Mouse (Mus musculus) liver (tissue): Measurements from ENCODE around the gene Daglb.
"Not testable (repeated sequence)": the region's sequence is repeated elsewhere in the genome, so short reads cannot be mapped to it uniquely, and the experiment has no call there.

Experiments
- DNase-seq: peaks from one replicate; pipeline ENCODE4 v3.0.0-alpha.2; 2020; ENCODE audit warnings: mixed read lengths

Daglb gene

GRCm38 (mm10) chr5:143487998-143488397 lies 23.6 kb downstream of the Daglb start:
- no peak for DNase-seq

DNA sequence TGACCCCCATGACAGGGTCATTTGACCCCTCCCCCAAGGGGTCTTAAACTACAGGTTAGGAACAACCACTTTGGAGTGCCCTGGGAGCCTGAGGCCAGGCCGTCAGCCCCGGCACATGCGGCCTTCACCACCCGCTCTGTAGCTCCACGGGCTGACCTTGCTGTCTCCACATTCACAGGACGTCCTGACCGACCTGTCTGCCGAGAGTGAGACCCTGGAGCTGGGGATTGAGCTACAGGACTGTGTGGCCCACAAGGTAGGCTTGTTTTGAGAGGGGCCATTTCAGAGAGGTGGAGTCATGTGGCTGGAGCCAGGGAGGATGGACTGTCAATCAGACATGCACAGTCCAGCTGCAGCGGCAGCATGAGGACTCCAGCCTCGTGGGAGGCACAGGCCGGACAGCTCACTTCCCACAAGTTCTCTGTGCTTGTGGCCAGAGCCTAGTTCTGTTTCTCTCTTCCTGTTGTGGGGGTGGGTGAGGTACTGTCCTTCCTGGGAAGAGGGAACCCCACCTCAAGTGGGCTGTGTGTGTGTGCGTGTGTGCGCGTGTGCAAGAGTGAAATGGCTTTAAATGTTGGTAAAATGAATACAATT lies 25.5 kb downstream of the Daglb start:
- no peak for DNase-seq

GRCm38 (mm10) chr5:143491736-143492135 lies 27.4 kb downstream of the Daglb start:
- DNase-seq: no peak

DNA sequence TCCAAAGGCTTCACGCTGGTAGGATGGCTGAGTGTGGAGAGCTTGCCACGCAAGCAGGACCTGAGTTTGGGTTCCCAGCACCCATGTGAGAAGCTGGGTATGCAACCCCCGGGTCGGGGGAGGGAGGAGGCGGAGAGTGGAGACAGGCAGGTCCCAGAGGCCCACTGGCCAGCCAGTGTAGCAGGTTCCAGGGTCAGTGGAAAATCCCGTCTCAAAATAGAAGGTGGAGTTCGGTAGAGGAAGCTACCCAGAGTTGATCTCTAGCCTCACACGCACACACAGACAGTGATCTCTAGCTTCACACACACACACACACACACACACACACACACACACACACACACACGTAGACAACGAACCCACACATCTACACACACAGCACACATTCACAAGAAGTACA lies 28.8 kb downstream of the Daglb start:
- DNase-seq: no peak

DNA sequence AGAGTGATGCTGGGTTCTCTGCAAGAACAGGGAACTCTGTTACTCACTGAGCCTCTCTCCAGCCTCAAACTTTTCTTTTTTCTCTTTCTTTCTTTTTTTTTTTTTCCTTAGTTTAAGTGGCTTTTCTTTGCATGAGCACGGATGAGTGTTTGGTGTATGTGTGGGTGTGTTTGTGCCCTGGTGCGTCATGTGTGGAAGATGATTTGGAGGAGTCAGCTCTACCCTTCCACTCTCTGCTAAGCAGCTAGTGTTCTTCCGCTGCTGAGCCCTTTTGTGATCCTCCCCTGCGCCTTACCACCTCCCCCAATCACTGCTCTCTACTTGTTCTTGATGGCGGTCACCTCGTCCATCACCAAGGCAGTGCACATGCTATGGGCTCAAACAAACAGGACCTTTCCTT lies 31.3 kb downstream of the Daglb start:
- no peak for DNase-seq

GRCm38 (mm10) chr5:143497451-143497850 lies 33.1 kb downstream of the Daglb start:
- DNase-seq: no peak

- DNase-seq: no peak
These were observed 34.8 kb downstream of the Daglb start for GRCm38 (mm10) chr5:143499197-143499596.

GRCm38 (mm10) chr5:143499686-143500085 lies 35.3 kb downstream of the Daglb start:
- DNase-seq: no peak

GRCm38 (mm10) chr5:143500711-143501110 lies 36.3 kb downstream of the Daglb start:
- not testable (repeated sequence) for DNase-seq

DNA sequence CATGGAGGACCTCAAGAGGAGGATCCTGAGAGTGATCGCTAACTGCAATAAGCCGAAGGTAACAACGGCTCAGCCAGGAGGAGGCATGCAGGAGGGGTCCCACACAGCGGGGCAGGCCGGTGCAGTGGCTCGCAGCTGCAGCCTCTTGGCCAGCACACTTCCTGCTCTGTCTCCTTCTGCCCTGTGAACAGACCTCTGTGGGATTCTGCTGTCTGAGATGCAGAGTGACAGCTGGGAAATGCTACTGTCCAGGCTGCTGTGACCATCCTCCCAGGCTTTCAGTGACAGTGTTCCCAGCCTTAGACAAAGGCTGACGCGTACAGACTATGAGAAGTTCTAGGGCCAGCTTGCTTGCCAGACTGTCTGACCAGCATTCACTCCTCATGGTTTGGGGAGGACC lies 36.8 kb downstream of the Daglb start:
- no peak for DNase-seq

DNA sequence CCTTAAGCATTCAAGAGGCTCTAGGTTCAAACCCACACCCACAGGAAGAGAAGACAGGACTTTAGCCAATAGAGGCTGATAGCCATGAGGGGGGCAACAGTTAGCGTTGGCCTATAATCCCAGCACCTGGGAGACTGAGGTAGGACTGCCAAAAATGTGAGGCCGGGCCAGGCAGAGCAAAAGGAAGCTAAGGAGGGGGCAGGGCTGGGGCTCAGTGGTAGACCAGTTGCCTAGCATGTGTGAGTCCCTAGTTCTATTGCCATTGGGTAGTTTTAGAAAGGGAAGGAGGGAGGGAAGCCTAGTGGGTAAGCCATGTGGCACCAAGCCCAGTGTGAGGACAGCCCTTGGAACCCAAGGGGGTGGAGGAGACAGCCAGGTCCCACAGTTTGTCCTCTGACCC lies 37.3 kb downstream of the Daglb start:
- DNase-seq: no peak

GRCm38 (mm10) chr5:143502899-143503557 lies 38.6 kb downstream of the Daglb start:
- DNase-seq: no peak

DNA sequence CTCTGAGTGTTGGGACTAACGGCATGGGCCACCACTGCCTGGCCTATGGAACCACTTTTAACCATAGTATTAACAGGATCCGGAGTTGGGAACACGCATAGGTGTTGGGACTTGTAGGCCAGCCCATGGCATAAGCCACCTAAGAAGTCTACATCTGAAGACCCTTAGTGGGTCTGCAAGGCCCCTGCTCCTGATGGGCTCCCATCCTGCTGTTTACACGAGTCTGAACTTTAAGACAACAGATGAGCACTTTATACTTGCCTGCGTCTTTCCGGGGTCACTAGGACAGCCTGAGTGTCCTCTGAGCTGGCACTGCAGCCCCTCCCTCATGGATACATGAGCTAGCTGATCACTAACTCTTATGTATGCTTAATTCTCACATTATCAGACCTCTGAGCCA lies 39.4 kb downstream of the Daglb start:
- no peak for DNase-seq

- DNase-seq: no peak
These were observed 40.1 kb downstream of the Daglb start for GRCm38 (mm10) chr5:143504453-143504852.

DNA sequence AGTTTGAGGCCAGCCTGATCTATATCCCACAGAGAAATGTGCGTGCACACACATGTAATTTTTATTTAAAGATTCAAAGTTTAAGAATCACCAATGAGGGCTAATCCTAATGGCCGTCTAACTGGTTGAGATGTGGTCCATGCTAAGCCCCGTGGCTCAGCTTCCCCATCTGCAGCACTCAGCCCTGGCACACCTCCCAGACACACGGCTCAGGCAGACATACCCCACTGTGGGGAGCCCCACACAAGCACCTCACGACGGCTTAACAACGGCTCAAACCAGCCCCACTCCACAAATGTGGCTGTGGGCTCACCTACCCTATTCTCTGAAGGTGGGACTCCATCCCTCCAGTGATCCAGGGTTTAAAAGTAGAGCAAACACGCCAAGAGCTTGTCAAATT lies 40.7 kb downstream of the Daglb start:
- no peak for DNase-seq

DNA sequence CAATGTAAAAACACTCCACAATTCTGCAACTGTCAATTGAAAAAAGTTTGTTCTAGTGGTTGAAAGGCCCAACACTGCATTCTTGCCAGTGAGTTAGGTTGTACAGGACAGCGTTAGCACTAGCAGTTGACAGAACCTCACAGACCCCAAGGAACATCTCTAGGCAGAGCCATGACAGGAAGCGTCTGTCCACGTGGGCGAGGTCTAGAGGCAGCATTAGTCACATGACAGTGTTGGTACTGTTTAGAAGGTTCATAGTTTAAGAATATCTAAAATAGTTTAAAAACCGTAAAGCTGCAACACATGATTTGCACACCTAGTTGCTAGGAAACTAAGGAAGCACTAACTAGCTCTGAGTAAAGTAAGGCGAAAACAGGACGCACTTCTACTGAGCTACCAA lies 41.2 kb downstream of the Daglb start:
- no peak for DNase-seq

DNA sequence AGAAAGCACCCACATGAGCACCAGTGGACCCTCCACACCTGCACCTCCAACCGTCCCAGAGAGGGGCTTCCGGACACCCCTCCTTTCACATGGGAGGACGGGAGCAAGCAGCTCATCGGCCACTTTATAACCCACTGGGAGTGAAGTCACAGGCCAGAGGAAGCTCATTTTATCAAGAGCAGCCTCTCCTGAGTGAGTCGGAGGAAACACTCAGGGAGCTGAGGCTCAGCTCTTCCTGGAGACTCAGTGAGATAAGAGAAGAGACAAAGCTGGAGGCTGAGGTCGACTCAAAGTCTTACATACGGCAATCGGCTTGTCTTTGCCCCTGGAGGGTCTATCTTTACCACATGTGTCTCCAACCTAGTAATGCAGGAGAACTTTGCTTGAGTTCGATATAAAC lies 44.9 kb downstream of the Daglb start:
- peak; percentile 49 for DNase-seq

- DNase-seq: peak; percentile 74
These were observed 45.4 kb downstream of the Daglb start for GRCm38 (mm10) chr5:143509737-143510136.

- no peak for DNase-seq
These were observed 47.2 kb downstream of the Daglb start for GRCm38 (mm10) chr5:143511577-143511976.

- DNase-seq: no peak
These were observed 47.9 kb downstream of the Daglb start for GRCm38 (mm10) chr5:143512305-143512704.

DNA sequence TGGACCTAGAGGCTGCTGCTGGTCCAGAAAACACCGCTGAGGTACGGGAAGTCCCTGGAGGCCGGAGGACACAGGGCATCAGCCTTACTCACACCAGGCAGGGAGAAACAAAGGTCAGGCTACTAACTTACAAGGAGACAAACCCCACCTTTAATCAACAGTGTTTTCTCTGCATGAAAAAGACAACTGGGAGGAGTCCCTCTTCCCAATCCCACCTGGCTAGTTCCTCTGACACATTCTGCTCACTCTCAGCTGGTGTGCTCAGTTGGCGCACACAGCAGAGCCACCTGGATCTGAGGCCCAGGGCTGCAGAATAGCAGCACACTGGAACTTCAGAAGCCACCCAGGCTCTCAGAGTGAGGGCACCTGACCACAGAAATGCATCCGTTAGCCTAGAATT lies 50.5 kb downstream of the Daglb start:
- no peak for DNase-seq

DNA sequence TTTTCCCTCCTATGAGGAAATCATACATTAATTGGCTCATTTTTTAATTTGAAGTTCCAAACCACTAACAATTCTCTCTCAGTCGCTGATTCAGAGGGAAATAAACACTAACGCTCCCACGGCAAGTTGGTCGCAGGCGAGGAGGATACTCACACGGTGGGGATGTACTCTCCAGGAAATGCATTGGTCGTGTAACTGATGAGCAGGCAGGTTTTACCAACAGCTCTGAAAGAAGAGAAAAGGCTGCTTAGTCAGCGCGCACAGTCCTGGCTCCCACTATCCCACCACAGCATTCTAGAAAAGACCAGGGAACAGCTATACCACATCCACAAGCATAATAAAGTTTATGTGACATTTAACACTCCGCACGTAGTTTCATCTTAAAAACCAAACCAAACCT lies 52.6 kb downstream of the Daglb start:
- DNase-seq: no peak

- no peak for DNase-seq
These were observed 53.1 kb downstream of the Daglb start for GRCm38 (mm10) chr5:143517436-143517835.

DNA sequence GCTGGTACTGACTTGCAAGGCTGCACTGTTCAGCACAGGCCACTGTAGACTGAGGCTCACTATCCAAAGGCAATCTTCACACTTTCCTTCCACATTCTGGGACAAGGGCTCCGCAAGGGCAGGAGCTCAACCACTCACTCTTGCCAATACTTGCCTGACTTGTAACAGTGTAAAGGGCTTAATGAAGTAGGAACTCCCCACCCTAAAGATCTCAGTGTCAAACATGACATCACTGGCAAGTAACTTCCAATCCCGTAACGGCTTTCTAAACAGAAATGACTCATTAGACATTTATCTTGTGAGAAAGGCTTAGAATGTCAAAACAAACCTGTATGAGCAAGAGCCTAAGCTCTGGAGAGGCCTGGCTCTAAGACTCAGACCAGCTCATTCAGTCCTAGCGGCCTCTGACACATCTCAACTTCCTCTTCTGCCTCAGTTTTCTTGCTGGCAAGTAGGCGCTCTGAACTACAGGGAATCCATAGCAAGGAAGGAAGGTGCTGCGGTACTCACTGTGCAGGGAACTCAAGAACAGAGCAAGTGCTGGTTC lies 53.7 kb downstream of the Daglb start:
- no peak for DNase-seq

GRCm38 (mm10) chr5:143520415-143520814 lies 56.0 kb downstream of the Daglb start:
- no peak for DNase-seq
